ENCODE assay signal across 7 mouse cellular contexts in the genomic region with DNA sequence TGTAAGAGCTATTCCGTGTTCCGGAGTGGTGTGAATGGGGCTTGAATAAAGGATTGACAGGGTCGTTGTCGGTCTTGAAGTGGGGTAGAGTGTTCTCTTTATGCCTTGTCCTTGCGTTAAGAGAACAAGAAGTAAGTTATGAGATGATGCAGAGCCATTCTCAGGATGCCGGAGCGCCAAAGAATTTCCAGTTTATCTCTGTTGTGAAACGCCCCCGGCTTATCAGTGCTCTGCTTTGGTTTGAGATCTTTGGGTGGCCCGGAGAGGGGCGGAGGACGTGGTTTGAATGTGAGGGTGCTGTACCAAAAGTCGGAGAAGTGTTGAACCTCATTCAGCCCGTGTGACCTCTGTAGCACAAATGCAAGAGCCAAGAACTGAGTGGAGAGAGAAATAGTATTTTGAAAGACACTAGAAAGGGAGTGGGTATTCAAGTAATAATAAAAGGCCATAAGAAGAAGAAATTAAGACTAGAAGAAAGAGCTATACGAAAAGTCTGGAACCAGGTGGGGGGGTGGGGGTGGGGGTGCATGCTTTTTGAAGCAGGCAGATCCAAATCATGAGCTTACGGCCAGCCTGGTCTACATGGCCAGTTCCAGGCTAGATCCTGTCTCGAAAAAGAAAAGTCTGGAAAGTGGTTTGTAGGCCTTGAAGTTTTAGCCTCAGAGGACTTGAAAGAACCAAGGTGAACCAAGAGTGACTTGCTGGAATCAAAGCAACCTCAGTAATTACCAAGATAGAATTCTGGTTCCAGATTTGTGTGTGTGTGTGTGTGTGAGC. TPM values are rescaled to one million over a fixed set of nuclear protein-coding genes. Genes with fewer than 3 reads are reported as not detected.
A peak's percentile ranks its signal among the peaks of the same experiment; 100 is the strongest.
DNase-seq lines count a peak whose midpoint lies in the region; ATAC-seq lines count a peak whose summit lies in the region.

No protein-coding gene starts in this region.

- no peak for ATAC-seq in liver, embryonic 13.5 days (ENCODE audit: low read depth)
- ATAC-seq in neural tube, embryonic 12.5 days (ENCODE audit: low FRiP score, low read depth) = no peak; the same call in 1 of the 2 replicates
- no peak for ATAC-seq in monocyte, adult 5-6 weeks (replicated peaks; ENCODE audit: insufficient number of reproducible peaks, low FRiP score, low TSS enrichment, poor library complexity, severe bottlenecking)

- H3K4me2 ChIP-seq in liver, embryonic 13.5 days = peak overlapping the region; percentile 70
- H3K4me2 ChIP-seq in neural tube, embryonic 12.5 days (replicated peaks) = peak overlapping the region; percentile 82

- peak; percentile 22 to 32 for DNase-seq in left cerebral cortex, adult 8-10 months (ENCODE audit: low spot score in 2 of 2)
- DNase-seq in left cerebral cortex, adult 11 months (ENCODE audit: low spot score) = no peak
- no peak for DNase-seq in embryonic facial prominence, embryonic 10.5 days (ENCODE audit: low spot score)
- no peak for DNase-seq in hindbrain, embryonic 10.5 days (ENCODE audit: low spot score)
- peak; percentile 36 for DNase-seq in liver, embryonic 13.5 days

- no peaks in the 10 kb centered on the region for H3K27me3 ChIP-seq in embryonic facial prominence, embryonic 10.5 days (replicated peaks; ENCODE audit: low read depth, poor library complexity, severe bottlenecking)
- no peaks in the 10 kb centered on the region for H3K27me3 ChIP-seq in hindbrain, embryonic 10.5 days (ENCODE audit: insufficient read depth, poor library complexity, severe bottlenecking)
- H3K27me3 ChIP-seq in liver, embryonic 13.5 days = no peaks in the 10 kb centered on the region
- no peaks in the 10 kb centered on the region for H3K27me3 ChIP-seq in neural tube, embryonic 12.5 days (replicated peaks)

- 4% methylated on average over 17 of the region's 17 CpGs for WGBS in embryonic facial prominence, embryonic 10.5 days
- 4% methylated on average over 17 of the region's 17 CpGs for WGBS in hindbrain, embryonic 10.5 days
- 7% methylated on average over 17 of the region's 17 CpGs for WGBS in liver, embryonic 13.5 days (ENCODE audit: insufficient replicate concordance)
- WGBS in neural tube, embryonic 12.5 days = 5% methylated on average over 17 of the region's 17 CpGs

- H3K4me3 ChIP-seq in embryonic facial prominence, embryonic 10.5 days = peak overlapping the region; percentile 93
- peak overlapping the region; percentile 86 for H3K4me3 ChIP-seq in hindbrain, embryonic 10.5 days
- H3K4me3 ChIP-seq in liver, embryonic 13.5 days (replicated peaks) = peak overlapping the region; percentile 91
- peak overlapping the region; percentile 89 for H3K4me3 ChIP-seq in neural tube, embryonic 12.5 days

- H3K36me3 ChIP-seq in embryonic facial prominence, embryonic 10.5 days (replicated peaks) = peaks cover 10% of the 10 kb centered on the region
- peaks cover 11% of the 10 kb centered on the region for H3K36me3 ChIP-seq in hindbrain, embryonic 10.5 days
- peaks cover 11% of the 10 kb centered on the region for H3K36me3 ChIP-seq in liver, embryonic 13.5 days
- H3K36me3 ChIP-seq in neural tube, embryonic 12.5 days = peaks cover 3% of the 10 kb centered on the region

- H3K4me1 ChIP-seq in embryonic facial prominence, embryonic 10.5 days = peaks cover 21% of the 10 kb centered on the region
- peaks cover 29% of the 10 kb centered on the region for H3K4me1 ChIP-seq in hindbrain, embryonic 10.5 days (replicated peaks)
- H3K4me1 ChIP-seq in liver, embryonic 13.5 days (replicated peaks) = peaks cover 63% of the 10 kb centered on the region
- H3K4me1 ChIP-seq in neural tube, embryonic 12.5 days = peaks cover 17% of the 10 kb centered on the region

- H3K9ac ChIP-seq in liver, embryonic 13.5 days = peak overlapping the region; percentile 98
- peak overlapping the region; percentile 94 for H3K9ac ChIP-seq in neural tube, embryonic 12.5 days

- no peaks in the 10 kb centered on the region for H3K9me3 ChIP-seq in embryonic facial prominence, embryonic 10.5 days
- H3K9me3 ChIP-seq in hindbrain, embryonic 10.5 days = no peaks in the 10 kb centered on the region
- no peaks in the 10 kb centered on the region for H3K9me3 ChIP-seq in liver, embryonic 13.5 days (replicated peaks)
- no peaks in the 10 kb centered on the region for H3K9me3 ChIP-seq in neural tube, embryonic 12.5 days

- peak overlapping the region; percentile 99 for H3K27ac ChIP-seq in embryonic facial prominence, embryonic 10.5 days (replicated peaks)
- peak overlapping the region; percentile 98 for H3K27ac ChIP-seq in hindbrain, embryonic 10.5 days
- peak overlapping the region; percentile 98 for H3K27ac ChIP-seq in liver, embryonic 13.5 days
- no peak overlapping the region for H3K27ac ChIP-seq in neural tube, embryonic 12.5 days

RNA-seq across cellular contexts. Expression of gene Kat7, which starts 0.8 kb away (rescaled TPM):
- 100 to 1,000 TPM in 1 of 4 experiments, 10 to 100 TPM in 3; 72.6 to 100 (median 82.6) TPM for total RNA-seq in left cerebral cortex, adult 8-10 months (2022)
- polyA plus RNA-seq in embryonic facial prominence, embryonic 10.5 days (2016; fragmentation: Nextera tagmentation; extraction: Ambion mirVana) = 84.2 and 96.8 TPM in 2 replicates
- 79.0 and 84.9 TPM in 2 replicates for polyA plus RNA-seq in hindbrain, embryonic 10.5 days (2016; fragmentation: Nextera tagmentation; extraction: Ambion mirVana)
- polyA plus RNA-seq in liver, embryonic 13.5 days (2015; fragmentation: Nextera tagmentation; extraction: Ambion mirVana) = 33.4 and 39.7 TPM in 2 replicates
- polyA plus RNA-seq in neural tube, embryonic 12.5 days (2016; fragmentation: Nextera tagmentation; extraction: Ambion mirVana) = 69.8 and 72.4 TPM in 2 replicates
- total RNA-seq in monocyte, adult 5-6 weeks (2017) = 72.7 to 88.8 TPM (median 87.7 TPM) in 3 replicates

RNA-seq across cellular contexts. Expression of gene Fam117a, which starts 26.0 kb away (rescaled TPM):
- total RNA-seq in left cerebral cortex, adult 8-10 months (2022) = 1 to 10 TPM; 5.6 to 9.0 (median 6.2) TPM
- polyA plus RNA-seq in embryonic facial prominence, embryonic 10.5 days (2016; fragmentation: Nextera tagmentation; extraction: Ambion mirVana) = 10.9 and 11.9 TPM in 2 replicates
- 10.8 and 11.0 TPM in 2 replicates for polyA plus RNA-seq in hindbrain, embryonic 10.5 days (2016; fragmentation: Nextera tagmentation; extraction: Ambion mirVana)
- polyA plus RNA-seq in liver, embryonic 13.5 days (2015; fragmentation: Nextera tagmentation; extraction: Ambion mirVana) = 58.0 and 64.5 TPM in 2 replicates
- 8.7 and 9.4 TPM in 2 replicates for polyA plus RNA-seq in neural tube, embryonic 12.5 days (2016; fragmentation: Nextera tagmentation; extraction: Ambion mirVana)
- 18.7 to 46.1 TPM (median 31.6 TPM) in 3 replicates for total RNA-seq in monocyte, adult 5-6 weeks (2017)

RNA-seq across cellular contexts. Expression of gene Tac4, which starts 49.5 kb away (rescaled TPM):
- not detected for total RNA-seq in left cerebral cortex, adult 8-10 months (2022)
- 0.16 TPM in 1 of 2 replicates, not detected in the other for polyA plus RNA-seq in embryonic facial prominence, embryonic 10.5 days (2016; fragmentation: Nextera tagmentation; extraction: Ambion mirVana)
- polyA plus RNA-seq in hindbrain, embryonic 10.5 days (2016; fragmentation: Nextera tagmentation; extraction: Ambion mirVana) = 0.12 TPM in 1 of 2 replicates, not detected in the other
- polyA plus RNA-seq in liver, embryonic 13.5 days (2015; fragmentation: Nextera tagmentation; extraction: Ambion mirVana) = not detected in 2 replicates
- 0.15 TPM in 1 of 2 replicates, not detected in the other for polyA plus RNA-seq in neural tube, embryonic 12.5 days (2016; fragmentation: Nextera tagmentation; extraction: Ambion mirVana)
- 0.87 TPM in 1 of 3 replicates, not detected in the others for total RNA-seq in monocyte, adult 5-6 weeks (2017)

Comparison
In these comparisons a context has a peak if more than half of its experiments do, and no peak if none do; other contexts are left out.
1. DNase-seq: peak in left cerebral cortex, adult 8-10 months (2 of 2) and liver, embryonic 13.5 days (single experiment); none in left cerebral cortex, adult 11 months (single experiment), embryonic facial prominence, embryonic 10.5 days (single experiment) and hindbrain, embryonic 10.5 days (single experiment).
2. Peak in every context shown above with its lines, with median percentiles within 50 percentile points of each other: H3K4me3 ChIP-seq.